Mouse (Mus musculus) neural tube, embryonic 15.5 days (tissue): ENCODE measurements around the gene Nrg4. TPM values are rescaled to one million over a fixed set of nuclear protein-coding genes. Genes with fewer than 3 reads are reported as not detected.

Source experiments
- ATAC-seq: fragments of 200-750 bp; cut with Nextera tagmentation; 2 replicates; pipeline ENCODE4 v1.8.0; 2017; ENCODE audit warnings: mild to moderate bottlenecking, moderate TSS enrichment, moderate library complexity; ENCODE audit not compliant: low FRiP score
- H3K27ac ChIP-seq: fragments of 300-500 bp; sonication (generic); replicated peaks from 2 replicates; pipeline ENCODE4 v1.5.1; 2015; ENCODE audit warnings: mild to moderate bottlenecking, inconsistent platforms
- H3K27me3 ChIP-seq: fragments of 300-500 bp; sonication (generic); replicated peaks from 2 replicates; pipeline ENCODE4 v1.6.1; 2015; ENCODE audit warnings: inconsistent platforms
- H3K36me3 ChIP-seq: fragments of 300-500 bp; sonication (generic); 2 replicates; pipeline ENCODE4 v1.6.1; 2015; ENCODE audit warnings: inconsistent platforms
- H3K4me1 ChIP-seq: fragments of 300-500 bp; sonication (generic); 2 replicates; pipeline ENCODE4 v1.6.1; 2015; ENCODE audit warnings: inconsistent platforms
- H3K4me2 ChIP-seq: fragments of 300-500 bp; sonication (generic); 2 replicates; pipeline ENCODE4 v1.6.1; 2015; ENCODE audit warnings: inconsistent platforms, mild to moderate bottlenecking, moderate library complexity
- H3K4me3 ChIP-seq: fragments of 300-500 bp; sonication (generic); replicated peaks from 2 replicates; pipeline ENCODE4 v1.5.1; 2015; ENCODE audit warnings: mild to moderate bottlenecking, inconsistent platforms
- H3K9ac ChIP-seq: fragments of 300-500 bp; sonication (generic); replicated peaks from 2 replicates; pipeline ENCODE4 v1.6.1; 2015; ENCODE audit warnings: mild to moderate bottlenecking, inconsistent platforms
- H3K9me3 ChIP-seq: fragments of 300-500 bp; sonication (generic); replicated peaks from 2 replicates; pipeline ENCODE4 v1.6.1; 2016; ENCODE audit warnings: inconsistent platforms
- WGBS: fragments of 180-500 bp; shearing (Covaris S2); methylation state at CpG from one replicate; pipeline ENCODE4 v1.1.7; 2015; ENCODE audit warnings: mixed read lengths; 5-methylcytosine and 5-hydroxymethylcytosine counted together
- polyA plus RNA-seq: library from polyadenylated mRNA; unstranded; fragments of >200 nt; fragmentation: Nextera tagmentation; extraction: Ambion mirVana; gene quantifications from 2 replicates; pipeline ENCODE4 v1.2.1, GENCODE M21; 2015

Gene Nrg4
- polyA plus RNA-seq, 1 experiment from 2014 or later, result 1.4 TPM

- H3K4me3 ChIP-seq, result no peak overlapping the region
- no peaks in the 10 kb centered on the region for H3K27me3 ChIP-seq
- 76% methylated on average over 10 of the region's 10 CpGs for WGBS
- peaks cover 13% of the 10 kb centered on the region for H3K36me3 ChIP-seq
- peaks cover 10% of the 10 kb centered on the region; the same call in 1 of the 2 replicates for H3K4me1 ChIP-seq
- H3K27ac ChIP-seq, result no peak overlapping the region
- ATAC-seq, result no peak
- H3K4me2 ChIP-seq, result no peak overlapping the region
- H3K9me3 ChIP-seq, result no peaks in the 10 kb centered on the region
- no peak overlapping the region for H3K9ac ChIP-seq
These were observed 97.6 kb downstream of the Nrg4 start for GRCm38 (mm10) chr9:55229010-55229409.

- H3K27ac ChIP-seq, result no peak overlapping the region
- H3K27me3 ChIP-seq, result no peaks in the 10 kb centered on the region
- H3K4me2 ChIP-seq, result no peak overlapping the region
- H3K9ac ChIP-seq, result no peak overlapping the region
- WGBS, result 88% methylated on average over 4 of the region's 4 CpGs
- H3K4me1 ChIP-seq, result peaks cover 10% of the 10 kb centered on the region; the same call in 1 of the 2 replicates
- H3K4me3 ChIP-seq, result no peak overlapping the region
- peaks cover 22% of the 10 kb centered on the region for H3K36me3 ChIP-seq
- ATAC-seq, result no peak
- no peaks in the 10 kb centered on the region for H3K9me3 ChIP-seq
These were observed 98.5 kb downstream of the Nrg4 start for GRCm38 (mm10) chr9:55228149-55228548.

GRCm38 (mm10) chr9:55226251-55226650 is 100.4 kb downstream of the Nrg4 start:
- H3K4me1 ChIP-seq, result peaks cover 10% of the 10 kb centered on the region; the same call in 1 of the 2 replicates
- H3K4me3 ChIP-seq, result no peak overlapping the region
- no peaks in the 10 kb centered on the region for H3K9me3 ChIP-seq
- H3K27me3 ChIP-seq, result no peaks in the 10 kb centered on the region
- H3K27ac ChIP-seq, result peak overlapping the region; percentile 60
- no peak for ATAC-seq
- H3K4me2 ChIP-seq, result no peak overlapping the region
- peaks cover 41% of the 10 kb centered on the region for H3K36me3 ChIP-seq
- H3K9ac ChIP-seq, result no peak overlapping the region
- 44% methylated on average over 3 of the region's 3 CpGs for WGBS

- Histone ChIP-seq H3K4me2 (no peak overlapping the region), H3K4me1 (peaks cover 10% of the 10 kb centered on the region; the same call in 1 of the 2 replicates), H3K27me3 (no peaks in the 10 kb centered on the region), H3K36me3 (peaks cover 51% of the 10 kb centered on the region), H3K9me3 (no peaks in the 10 kb centered on the region), H3K4me3 (no peak overlapping the region), H3K9ac (no peak overlapping the region), H3K27ac (no peak overlapping the region)
- 92% methylated on average over 7 of the region's 7 CpGs for WGBS
- ATAC-seq, result no peak
These were observed 101.4 kb downstream of the Nrg4 start for GRCm38 (mm10) chr9:55225165-55225737.

- no peak for ATAC-seq
- Histone ChIP-seq H3K9me3 (no peaks in the 10 kb centered on the region), H3K9ac (no peak overlapping the region), H3K4me2 (no peak overlapping the region), H3K36me3 (peaks cover 85% of the 10 kb centered on the region), H3K27ac (no peak overlapping the region), H3K27me3 (no peaks in the 10 kb centered on the region), H3K4me1 (no peaks in the 10 kb centered on the region), H3K4me3 (no peak overlapping the region)
- WGBS, result 96% methylated on average over 3 of the region's 3 CpGs
These were observed 109.3 kb downstream of the Nrg4 start for GRCm38 (mm10) chr9:55217381-55217780.

GRCm38 (mm10) chr9:55216078-55216477 is 110.6 kb downstream of the Nrg4 start:
- H3K9me3 ChIP-seq, result no peaks in the 10 kb centered on the region
- no peak overlapping the region for H3K4me2 ChIP-seq
- no peak for ATAC-seq
- WGBS, result 59% methylated on average over 2 of the region's 2 CpGs
- no peak overlapping the region for H3K4me3 ChIP-seq
- H3K9ac ChIP-seq, result no peak overlapping the region
- H3K27me3 ChIP-seq, result no peaks in the 10 kb centered on the region
- H3K4me1 ChIP-seq, result peaks cover 6% of the 10 kb centered on the region
- peaks cover 72% of the 10 kb centered on the region for H3K36me3 ChIP-seq
- no peak overlapping the region for H3K27ac ChIP-seq

- H3K9me3 ChIP-seq, result no peaks in the 10 kb centered on the region
These were observed 111.0 kb downstream of the Nrg4 start for GRCm38 (mm10) chr9:55215648-55216047.

GRCm38 (mm10) chr9:55215056-55215455 is 111.6 kb downstream of the Nrg4 start:
- H3K27me3 ChIP-seq, result no peaks in the 10 kb centered on the region
- H3K4me3 ChIP-seq, result no peak overlapping the region
- H3K4me2 ChIP-seq, result no peak overlapping the region
- no peak for ATAC-seq
- H3K9ac ChIP-seq, result no peak overlapping the region
- peaks cover 62% of the 10 kb centered on the region for H3K36me3 ChIP-seq
- WGBS, result 87% methylated on average over 3 of the region's 3 CpGs
- H3K27ac ChIP-seq, result no peak overlapping the region
- H3K4me1 ChIP-seq, result peaks cover 15% of the 10 kb centered on the region
- H3K9me3 ChIP-seq, result no peaks in the 10 kb centered on the region

More at GRCm38 (mm10) chr9:55215648-55216047, 111.0 kb downstream of the Nrg4 start:
- Histone ChIP-seq H3K4me2 (no peak overlapping the region), H3K9ac (no peak overlapping the region), H3K27me3 (no peaks in the 10 kb centered on the region), H3K4me1 (peaks cover 9% of the 10 kb centered on the region), H3K4me3 (no peak overlapping the region), H3K36me3 (peaks cover 68% of the 10 kb centered on the region), H3K27ac (no peak overlapping the region)
- no peak for ATAC-seq
- 81% methylated on average over 3 of the region's 3 CpGs for WGBS

- peaks cover 25% of the 10 kb centered on the region for H3K4me1 ChIP-seq
- no peak overlapping the region for H3K4me2 ChIP-seq
- no peak for ATAC-seq
- no peaks in the 10 kb centered on the region for H3K27me3 ChIP-seq
- H3K27ac ChIP-seq, result no peak overlapping the region
- 90% methylated on average over 1 of the region's 1 CpGs for WGBS
- H3K9ac ChIP-seq, result no peak overlapping the region
- no peaks in the 10 kb centered on the region for H3K9me3 ChIP-seq
- H3K4me3 ChIP-seq, result no peak overlapping the region
- peaks cover 46% of the 10 kb centered on the region for H3K36me3 ChIP-seq
These were observed 113.2 kb downstream of the Nrg4 start for GRCm38 (mm10) chr9:55213396-55213795.

GRCm38 (mm10) chr9:55211611-55212010 is 115.0 kb downstream of the Nrg4 start:
- no peak overlapping the region for H3K27ac ChIP-seq
- H3K36me3 ChIP-seq, result peaks cover 30% of the 10 kb centered on the region
- peaks cover 32% of the 10 kb centered on the region for H3K4me1 ChIP-seq
- H3K27me3 ChIP-seq, result no peaks in the 10 kb centered on the region
- no peak for ATAC-seq
- H3K9me3 ChIP-seq, result no peaks in the 10 kb centered on the region
- H3K4me3 ChIP-seq, result no peak overlapping the region
- peak overlapping the region; percentile 2; the same call in 1 of the 2 replicates for H3K4me2 ChIP-seq
- WGBS, result 87% methylated on average over 4 of the region's 4 CpGs
- H3K9ac ChIP-seq, result no peak overlapping the region

GRCm38 (mm10) chr9:55208790-55209481 is 117.7 kb downstream of the Nrg4 start, which contains the start of gene Fbxo22:
Fbxo22 (plus strand) TSS chr9:55208925.
- Histone ChIP-seq H3K36me3 (peaks cover 10% of the 10 kb centered on the region), H3K4me2 (peak within 1 kb of the TSS; percentile 72), H3K27ac (peak within 1 kb of the TSS; percentile 91), H3K9ac (peak within 1 kb of the TSS; percentile 84), H3K9me3 (no peaks in the 10 kb centered on the region), H3K27me3 (no peaks in the 10 kb centered on the region), H3K4me3 (peak within 1 kb of the TSS; percentile 92), H3K4me1 (peaks cover 32% of the 10 kb centered on the region)
- ATAC-seq, result peak; percentile 98
- under 1% methylated on average over 65 of the region's 65 CpGs for WGBS

GRCm38 (mm10) chr9:55208458-55208789 is 118.2 kb downstream of the Nrg4 start:
- peak overlapping the region; percentile 91 for H3K27ac ChIP-seq
- peaks cover 8% of the 10 kb centered on the region for H3K36me3 ChIP-seq
- peaks cover 32% of the 10 kb centered on the region for H3K4me1 ChIP-seq
- H3K27me3 ChIP-seq, result no peaks in the 10 kb centered on the region
- H3K9me3 ChIP-seq, result no peaks in the 10 kb centered on the region
- H3K9ac ChIP-seq, result peak overlapping the region; percentile 84
- H3K4me2 ChIP-seq, result peak overlapping the region; percentile 72
- H3K4me3 ChIP-seq, result peak overlapping the region; percentile 92
- peak; percentile 45 for ATAC-seq
- 0% methylated on average over 2 of the region's 2 CpGs for WGBS
